Mouse (Mus musculus) forebrain, embryonic 16.5 days (tissue): ENCODE results near the gene Lypd6b. TPM values are rescaled to one million over a fixed set of nuclear protein-coding genes. Genes with fewer than 3 reads are reported as not detected.
A peak's percentile ranks its signal among the peaks of the same experiment; 100 is the strongest.

ENCODE experiments used
- ATAC-seq: fragments of 200-750 bp; cut with Nextera tagmentation; 2 replicates; pipeline ENCODE4 v1.8.0; 2017; ENCODE audit warnings: mild to moderate bottlenecking, moderate library complexity
- H3K27ac ChIP-seq: fragments of 300-500 bp; sonication (generic); 2 replicates; pipeline ENCODE4 v1.5.1; 2014; ENCODE audit warnings: low read length, control low read depth
- H3K27me3 ChIP-seq: fragments of 300-500 bp; sonication (generic); replicated peaks from 2 replicates; pipeline ENCODE4 v1.6.1; 2014; ENCODE audit warnings: low read length; ENCODE audit not compliant: control insufficient read depth, insufficient read depth
- H3K36me3 ChIP-seq: fragments of 300-500 bp; sonication (generic); 2 replicates; pipeline ENCODE4 v1.6.1; 2014; ENCODE audit not compliant: control insufficient read depth, insufficient read depth
- H3K4me1 ChIP-seq: fragments of 300-500 bp; sonication (generic); replicated peaks from 2 replicates; pipeline ENCODE4 v1.6.1; 2014; ENCODE audit warnings: low read length; ENCODE audit not compliant: control insufficient read depth, insufficient read depth
- H3K4me2 ChIP-seq: fragments of 300-500 bp; sonication (generic); 2 replicates; pipeline ENCODE4 v1.6.1; 2014; ENCODE audit warnings: mild to moderate bottlenecking, low read length, control low read depth
- H3K4me3 ChIP-seq: fragments of 300-500 bp; sonication (generic); replicated peaks from 2 replicates; pipeline ENCODE4 v1.5.1; 2014; ENCODE audit warnings: mild to moderate bottlenecking, low read length, control low read depth
- H3K9ac ChIP-seq: fragments of 300-500 bp; sonication (generic); replicated peaks from 2 replicates; pipeline ENCODE4 v1.6.1; 2014; ENCODE audit warnings: low read depth, low read length, control low read depth
- H3K9me3 ChIP-seq: fragments of 300-500 bp; sonication (generic); 2 replicates; pipeline ENCODE4 v1.6.1; 2016; ENCODE audit warnings: low read length; ENCODE audit not compliant: control insufficient read depth
- WGBS: fragments of 180-500 bp; shearing (Covaris S2); extraction: QIAGEN DNeasy Blood & Tissue Kit; methylation state at CpG from one replicate; pipeline ENCODE4 v1.1.7; 2014; 5-methylcytosine and 5-hydroxymethylcytosine counted together
- polyA plus RNA-seq: library from polyadenylated mRNA; unstranded; fragments of >200 nt; fragmentation: Nextera tagmentation; extraction: Ambion mirVana; gene quantifications from 2 replicates; pipeline ENCODE4 v1.2.1, GENCODE M21; 2015

Lypd6b gene
- polyA plus RNA-seq, 1 experiment from 2014 or later: 12.4 TPM

DNA sequence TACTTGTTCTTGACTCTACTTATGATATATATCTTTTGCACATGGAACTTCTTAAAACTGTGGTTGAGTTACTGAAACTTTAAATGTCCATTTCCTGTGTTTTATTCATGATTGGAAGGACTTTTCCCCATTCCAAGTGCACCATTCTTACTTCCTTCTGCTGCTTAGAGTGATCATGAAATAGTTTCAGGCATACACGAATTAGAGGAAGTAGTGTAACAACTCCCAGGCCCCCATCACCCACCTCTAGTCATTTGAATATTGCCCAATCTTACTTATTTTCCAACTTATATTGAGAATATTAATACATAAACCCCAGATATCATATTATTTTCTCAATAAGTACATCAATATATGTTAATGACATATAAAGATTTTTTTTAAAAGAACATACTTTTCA is 139.9 kb downstream of the Lypd6b start:
- Histone ChIP-seq H3K4me3 (no peak overlapping the region), H3K9ac (no peak overlapping the region), H3K9me3 (no peaks in the 10 kb centered on the region), H3K36me3 (no peaks in the 10 kb centered on the region), H3K4me2 (no peak overlapping the region), H3K27ac (no peak overlapping the region), H3K4me1 (peaks cover 5% of the 10 kb centered on the region; the same call in 1 of the 2 replicates), H3K27me3 (no peaks in the 10 kb centered on the region)
- no peak for ATAC-seq
- WGBS: 78% methylated on average over 1 of the region's 1 CpGs

DNA sequence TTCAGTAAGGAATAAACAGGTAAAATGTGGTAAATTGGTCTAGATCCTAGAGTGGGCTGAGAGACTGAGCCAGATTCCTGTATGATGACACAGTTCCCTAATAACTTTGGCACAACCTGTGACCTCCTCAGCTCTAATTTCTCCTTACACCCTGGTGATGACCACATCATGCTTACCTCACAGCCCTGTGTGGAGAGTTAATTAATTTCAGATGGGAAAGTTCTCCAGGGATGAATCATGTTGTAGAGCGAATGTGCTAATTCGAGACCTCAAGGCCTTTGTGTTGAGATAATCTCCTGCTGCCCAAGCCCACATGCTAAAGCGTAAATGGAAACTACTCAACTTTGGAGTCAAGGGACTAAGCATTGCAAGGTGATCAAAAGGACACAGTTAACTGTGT is 142.4 kb downstream of the Lypd6b start:
- ATAC-seq: no peak

DNA sequence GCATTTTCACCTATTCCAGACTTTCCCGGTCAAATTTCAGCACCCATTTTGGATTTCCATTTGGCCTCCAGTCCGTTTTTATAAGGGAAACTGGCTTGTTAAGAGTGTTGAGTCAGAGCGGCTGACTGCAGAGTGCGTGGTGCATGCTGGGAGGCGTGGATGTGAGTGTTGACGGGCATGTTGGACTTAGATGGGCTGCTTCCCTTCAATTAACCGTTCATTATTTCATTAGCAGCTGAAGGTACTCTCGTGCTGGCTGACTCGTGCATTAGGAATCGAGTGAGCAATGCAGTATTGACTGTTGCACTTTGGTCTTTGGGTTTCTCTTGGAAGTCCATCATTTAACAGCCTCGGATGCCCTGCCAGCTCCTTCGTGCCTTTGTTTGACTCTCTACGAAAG is 150.1 kb downstream of the Lypd6b start:
- Histone ChIP-seq H3K27me3 (no peaks in the 10 kb centered on the region), H3K27ac (no peak overlapping the region), H3K4me3 (no peak overlapping the region), H3K36me3 (no peaks in the 10 kb centered on the region), H3K9me3 (no peaks in the 10 kb centered on the region), H3K4me1 (no peaks in the 10 kb centered on the region), H3K4me2 (no peak overlapping the region), H3K9ac (no peak overlapping the region)
- WGBS: 57% methylated on average over 13 of the region's 13 CpGs
- ATAC-seq: no peak

More for the DNA sequence above, 142.4 kb downstream of the Lypd6b start:
- WGBS: 89% methylated on average over 3 of the region's 3 CpGs
- H3K4me2 ChIP-seq: no peak overlapping the region
- H3K4me3 ChIP-seq: no peak overlapping the region
- H3K27ac ChIP-seq: no peak overlapping the region
- H3K36me3 ChIP-seq: no peaks in the 10 kb centered on the region
- no peak overlapping the region for H3K9ac ChIP-seq
- no peaks in the 10 kb centered on the region for H3K9me3 ChIP-seq
- H3K4me1 ChIP-seq: no peaks in the 10 kb centered on the region
- no peaks in the 10 kb centered on the region for H3K27me3 ChIP-seq

DNA sequence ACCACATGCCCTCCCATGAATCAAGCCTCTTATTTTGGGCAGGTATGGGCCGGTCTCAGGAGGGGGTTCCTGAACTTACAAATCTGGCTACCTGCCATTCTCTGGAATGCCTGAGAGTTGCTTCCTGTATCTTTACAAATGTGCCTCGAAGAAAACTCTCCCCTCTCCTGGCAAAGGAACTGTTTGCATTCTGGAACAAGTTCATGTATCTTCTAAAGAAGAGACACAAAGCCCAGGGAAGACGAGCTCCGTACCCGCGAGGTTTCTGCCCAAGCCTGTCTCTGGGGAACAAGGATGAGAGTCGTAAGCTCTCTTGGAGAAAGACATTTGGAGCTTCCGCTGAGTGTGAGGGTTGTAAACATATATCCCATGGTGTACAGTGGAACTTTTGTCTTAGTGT is 150.8 kb downstream of the Lypd6b start:
- Histone ChIP-seq H3K4me3 (no peak overlapping the region), H3K27me3 (no peaks in the 10 kb centered on the region)
- 74% methylated on average over 8 of the region's 8 CpGs for WGBS

DNA sequence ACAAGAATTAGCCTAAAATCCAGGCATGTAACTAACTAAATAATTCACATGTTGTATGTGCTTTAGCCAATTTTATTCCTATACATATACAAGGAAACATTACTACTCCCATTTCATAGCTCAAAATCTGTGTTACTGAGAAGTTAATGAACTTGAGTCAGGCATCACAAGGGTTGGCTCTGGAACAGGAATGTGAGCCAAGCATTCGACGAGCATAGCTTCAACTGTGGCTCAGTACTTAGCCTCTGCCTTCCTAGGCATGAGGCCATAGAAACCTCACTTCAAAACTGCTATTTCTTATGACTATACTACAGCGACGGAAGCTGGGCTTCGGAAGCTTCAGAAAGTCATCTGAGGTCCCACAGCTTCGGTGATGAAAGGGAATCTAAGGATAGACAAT is 152.9 kb downstream of the Lypd6b start:
- peak; percentile 49; the same call in 1 of the 2 replicates for ATAC-seq
- H3K4me1 ChIP-seq: no peaks in the 10 kb centered on the region
- no peaks in the 10 kb centered on the region for H3K9me3 ChIP-seq
- H3K9ac ChIP-seq: no peak overlapping the region
- 70% methylated on average over 6 of the region's 6 CpGs for WGBS
- no peaks in the 10 kb centered on the region for H3K36me3 ChIP-seq
- no peaks in the 10 kb centered on the region for H3K27me3 ChIP-seq
- H3K4me2 ChIP-seq: no peak overlapping the region
- H3K27ac ChIP-seq: no peak overlapping the region
- H3K4me3 ChIP-seq: no peak overlapping the region

More for the DNA sequence above, 150.8 kb downstream of the Lypd6b start:
- H3K9ac ChIP-seq: no peak overlapping the region
- no peak overlapping the region for H3K4me2 ChIP-seq
- ATAC-seq: no peak
- no peaks in the 10 kb centered on the region for H3K36me3 ChIP-seq
- no peaks in the 10 kb centered on the region for H3K9me3 ChIP-seq
- no peak overlapping the region for H3K27ac ChIP-seq
- no peaks in the 10 kb centered on the region for H3K4me1 ChIP-seq

DNA sequence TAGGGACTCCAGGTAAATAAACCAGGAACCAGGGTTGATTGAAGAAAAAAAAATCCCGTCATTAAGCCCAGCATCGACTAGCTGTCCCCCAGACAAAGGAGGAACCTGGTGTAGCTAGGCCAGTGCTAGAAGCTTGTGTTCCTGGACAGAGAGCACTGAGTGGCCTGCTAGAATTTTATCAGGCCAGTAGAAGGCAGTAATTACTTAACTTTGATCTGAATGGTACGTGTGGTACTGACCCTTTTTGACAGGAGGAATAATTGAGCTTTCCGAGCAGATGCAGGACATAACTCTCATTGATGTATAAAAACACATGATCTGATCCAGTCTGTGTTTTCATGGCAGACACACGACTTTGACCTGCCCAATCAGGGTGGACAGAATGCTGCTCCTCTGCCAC is 154.6 kb downstream of the Lypd6b start:
- Histone ChIP-seq H3K27ac (no peak overlapping the region), H3K9me3 (no peaks in the 10 kb centered on the region), H3K4me3 (no peak overlapping the region), H3K4me2 (no peak overlapping the region), H3K4me1 (no peaks in the 10 kb centered on the region), H3K9ac (no peak overlapping the region), H3K27me3 (no peaks in the 10 kb centered on the region), H3K36me3 (no peaks in the 10 kb centered on the region)
- no peak for ATAC-seq
- WGBS: 74% methylated on average over 5 of the region's 5 CpGs

DNA sequence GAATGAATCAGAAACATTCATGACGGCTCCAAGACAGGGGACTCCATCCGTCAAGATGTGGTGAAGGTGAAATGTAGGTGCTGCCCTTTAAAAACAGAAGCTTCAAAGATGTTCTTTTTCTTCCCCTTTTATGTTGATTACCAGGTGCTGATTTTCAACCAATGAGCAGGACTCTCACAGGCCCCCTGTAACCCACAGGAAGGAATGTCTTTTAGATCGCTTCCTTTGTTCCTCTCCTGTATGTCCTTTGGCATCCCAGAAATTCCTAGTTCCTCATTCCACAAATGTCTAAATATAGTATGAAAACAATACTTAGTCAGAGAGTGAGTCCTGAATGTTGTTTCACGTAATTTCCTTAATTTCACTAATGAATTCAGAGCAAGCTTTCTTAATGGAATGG is 164.2 kb downstream of the Lypd6b start:
- Histone ChIP-seq H3K27ac (no peak overlapping the region), H3K9me3 (peaks cover 2% of the 10 kb centered on the region; the same call in 1 of the 2 replicates)

DNA sequence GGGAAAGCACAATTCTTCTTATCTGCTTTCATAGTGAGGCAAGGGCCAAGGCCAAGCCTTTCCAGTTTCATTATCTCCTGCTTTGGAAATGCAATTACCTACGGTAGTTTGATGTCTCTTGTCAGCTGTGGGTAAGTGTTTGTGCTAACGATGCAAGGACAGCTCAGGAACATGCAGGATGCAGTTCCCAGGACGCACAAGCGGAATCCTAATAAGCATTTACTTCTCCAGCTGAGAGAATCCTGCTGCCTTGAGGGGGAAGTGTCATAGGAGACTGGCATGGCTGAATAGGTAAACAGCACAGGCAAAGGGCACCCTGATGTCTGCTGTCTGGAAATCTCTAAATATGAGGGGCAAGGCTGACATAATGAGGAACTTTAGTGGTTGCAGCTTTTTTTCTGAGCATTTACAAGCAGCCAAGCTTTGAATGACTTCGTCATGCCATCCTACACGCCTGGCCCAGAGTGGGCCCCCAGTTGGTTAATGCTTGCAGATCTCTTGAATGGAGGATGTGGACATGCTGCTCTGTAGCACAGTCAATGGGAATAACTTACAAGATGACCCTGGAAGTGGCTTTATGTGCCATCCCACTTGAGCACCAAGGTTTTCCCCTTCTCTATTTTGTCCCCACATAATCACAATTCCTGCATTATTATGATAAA is 165.3 kb downstream of the Lypd6b start:
- 34% methylated on average over 6 of the region's 6 CpGs for WGBS
- H3K4me1 ChIP-seq: no peaks in the 10 kb centered on the region
- no peak overlapping the region for H3K4me3 ChIP-seq
- no peaks in the 10 kb centered on the region; the same call in 1 of the 2 replicates for H3K36me3 ChIP-seq
- peaks cover 2% of the 10 kb centered on the region; the same call in 1 of the 2 replicates for H3K9me3 ChIP-seq
- no peak overlapping the region for H3K9ac ChIP-seq
- H3K27me3 ChIP-seq: no peaks in the 10 kb centered on the region
- no peak for ATAC-seq
- H3K4me2 ChIP-seq: no peak overlapping the region
- no peak overlapping the region for H3K27ac ChIP-seq

More for the DNA sequence above, 164.2 kb downstream of the Lypd6b start:
- no peaks in the 10 kb centered on the region; the same call in 1 of the 2 replicates for H3K36me3 ChIP-seq
- no peaks in the 10 kb centered on the region for H3K4me1 ChIP-seq
- H3K27me3 ChIP-seq: no peaks in the 10 kb centered on the region
- no peak for ATAC-seq
- no peak overlapping the region for H3K4me2 ChIP-seq
- 70% methylated on average over 4 of the region's 4 CpGs for WGBS
- H3K9ac ChIP-seq: no peak overlapping the region
- H3K4me3 ChIP-seq: no peak overlapping the region

DNA sequence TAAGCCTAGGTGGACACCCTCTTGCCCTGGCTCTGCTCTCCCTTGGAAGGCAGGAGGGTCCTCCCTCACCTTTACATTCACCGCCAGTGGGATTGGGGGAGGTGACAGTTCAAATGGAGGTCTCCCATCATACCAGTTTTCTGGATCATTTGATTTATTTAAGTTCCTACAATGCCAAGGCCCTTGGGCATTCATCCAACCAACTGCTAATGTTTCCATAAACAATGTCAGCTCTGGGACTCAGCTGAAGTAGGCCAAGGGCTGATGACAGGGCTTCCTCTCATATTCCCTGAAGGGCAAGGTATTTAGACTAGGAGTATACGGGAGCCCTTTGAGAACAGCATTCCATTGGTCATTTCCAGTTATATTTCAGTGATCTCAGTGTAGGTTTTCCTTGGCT is 170.0 kb downstream of the Lypd6b start:
- H3K4me1 ChIP-seq: no peaks in the 10 kb centered on the region
- H3K27ac ChIP-seq: no peak overlapping the region
- no peaks in the 10 kb centered on the region for H3K27me3 ChIP-seq
- no peak overlapping the region for H3K4me3 ChIP-seq
- no peaks in the 10 kb centered on the region for H3K36me3 ChIP-seq
- H3K9ac ChIP-seq: no peak overlapping the region
- WGBS: 53% methylated on average over 2 of the region's 2 CpGs
- H3K4me2 ChIP-seq: no peak overlapping the region
- ATAC-seq: no peak
- H3K9me3 ChIP-seq: no peaks in the 10 kb centered on the region

DNA sequence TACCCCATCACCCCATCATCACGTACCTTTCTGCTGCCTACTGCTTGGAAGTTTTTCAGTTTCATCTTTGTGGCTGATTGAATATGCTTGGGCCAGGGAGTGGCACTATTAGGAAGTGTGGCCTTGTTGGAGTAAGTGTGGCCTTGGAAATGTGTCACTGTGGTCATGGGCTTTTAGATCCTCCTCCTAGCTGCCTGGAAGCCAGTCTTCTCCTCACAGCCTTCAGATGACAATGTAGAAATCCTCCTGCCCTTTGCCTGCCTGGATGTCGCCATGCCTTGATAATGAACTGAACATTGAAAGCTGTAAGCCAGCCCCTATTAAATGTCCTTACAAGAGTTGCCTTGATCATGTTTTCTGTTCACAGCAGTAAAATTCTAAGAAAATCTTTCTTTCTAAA is 174.5 kb downstream of the Lypd6b start:
- Histone ChIP-seq H3K4me3 (no peak overlapping the region), H3K27ac (no peak overlapping the region), H3K9ac (no peak overlapping the region), H3K27me3 (no peaks in the 10 kb centered on the region), H3K9me3 (peaks cover 7% of the 10 kb centered on the region), H3K4me1 (no peaks in the 10 kb centered on the region), H3K36me3 (no peaks in the 10 kb centered on the region), H3K4me2 (no peak overlapping the region)
- 89% methylated on average over 2 of the region's 2 CpGs for WGBS
- no peak for ATAC-seq
